Mouse (Mus musculus) kidney, postnatal 36 days (tissue): ENCODE measurements around the gene Fbn1.
A peak's percentile ranks its signal among the peaks of the same experiment; 100 is the strongest.

ENCODE experiments used
- DNase-seq, 2 experiments: peaks; one replicate each; pipeline ENCODE4 v3.0.0; 2021 to 2022; ENCODE audit warnings: mixed read lengths in 2 of 2

Gene Fbn1

GRCm38 (mm10) chr2:125330506-125330905, 177.3 kb downstream of the Fbn1 start:
- no peak for DNase-seq

GRCm38 (mm10) chr2:125325125-125325855, 182.5 kb downstream of the Fbn1 start:
- peak in 1 of 2 experiments; percentile 12 for DNase-seq

- DNase-seq = no peak
Observed at GRCm38 (mm10) chr2:125324455-125324854, 183.3 kb downstream of the Fbn1 start.

GRCm38 (mm10) chr2:125323347-125323746, 184.4 kb downstream of the Fbn1 start:
- DNase-seq = peak in 1 of 2 experiments; percentile 10

GRCm38 (mm10) chr2:125322581-125322980, 185.2 kb downstream of the Fbn1 start:
- DNase-seq = no peak

- no peak for DNase-seq
Observed at GRCm38 (mm10) chr2:125321071-125321470, 186.7 kb downstream of the Fbn1 start.

GRCm38 (mm10) chr2:125319651-125320050, 188.1 kb downstream of the Fbn1 start:
- no peak for DNase-seq

GRCm38 (mm10) chr2:125318371-125319061, 189.3 kb downstream of the Fbn1 start:
- peak in 1 of 2 experiments; percentile 21 for DNase-seq

- DNase-seq = no peak
Observed at GRCm38 (mm10) chr2:125315203-125315602, 192.6 kb downstream of the Fbn1 start.

GRCm38 (mm10) chr2:125314169-125314925, 193.4 kb downstream of the Fbn1 start:
- no peak for DNase-seq

- no peak for DNase-seq
Observed at GRCm38 (mm10) chr2:125309710-125310109, 198.1 kb downstream of the Fbn1 start.

- no peak for DNase-seq
Observed at GRCm38 (mm10) chr2:125305671-125306070, 202.1 kb downstream of the Fbn1 start.

GRCm38 (mm10) chr2:125304746-125305145, 203.0 kb downstream of the Fbn1 start:
- DNase-seq = no peak

- DNase-seq = peak in 1 of 2 experiments; percentile 24
Observed at GRCm38 (mm10) chr2:125303764-125304384, 203.9 kb downstream of the Fbn1 start.

- DNase-seq = no peak
Observed at GRCm38 (mm10) chr2:125302625-125302924, 205.2 kb downstream of the Fbn1 start.

GRCm38 (mm10) chr2:125301877-125302624, 205.7 kb downstream of the Fbn1 start:
- DNase-seq = no peak

GRCm38 (mm10) chr2:125298841-125299240, 209.0 kb downstream of the Fbn1 start:
- DNase-seq = no peak

GRCm38 (mm10) chr2:125295526-125295925, 212.3 kb downstream of the Fbn1 start:
- DNase-seq = no peak

- DNase-seq = no peak
Observed at GRCm38 (mm10) chr2:125293969-125294491, 213.8 kb downstream of the Fbn1 start.

- DNase-seq = no peak
Observed at GRCm38 (mm10) chr2:125292616-125293015, 215.2 kb downstream of the Fbn1 start.

- no peak for DNase-seq
Observed at GRCm38 (mm10) chr2:125291101-125291500, 216.7 kb downstream of the Fbn1 start.
